Mouse (Mus musculus) embryonic facial prominence, embryonic 14.5 days (tissue): ENCODE measurements at regions not wholly inside any gene's neighbourhood (a gene's known extent, or its start where the extent isn't known, plus 50 kb on each side); places are given as distances from the start of the nearest gene placed in this dataset.
"Not testable (repeated sequence)": the region's sequence is repeated elsewhere in the genome, so short reads cannot be mapped to it uniquely, and the experiment has no call there.

Experiments
- ATAC-seq: fragments of 200-750 bp; cut with Nextera tagmentation; 2 replicates; pipeline ENCODE4 v1.8.0; 2017; ENCODE audit warnings: low read depth, moderate number of reproducible peaks, moderate TSS enrichment
- DNase-seq: peaks from one replicate; pipeline ENCODE4 v3.0.0-alpha.2; 2015; ENCODE audit warnings: low spot score
- H3K27ac ChIP-seq: fragments of 300-500 bp; sonication (generic); replicated peaks from 2 replicates; pipeline ENCODE4 v1.5.1; 2014; ENCODE audit warnings: low read depth, mild to moderate bottlenecking, low read length, moderate library complexity
- H3K27me3 ChIP-seq: fragments of 300-500 bp; sonication (generic); replicated peaks from 2 replicates; pipeline ENCODE4 v1.6.1; 2014; ENCODE audit warnings: low read length; ENCODE audit not compliant: control insufficient read depth, insufficient read depth
- H3K36me3 ChIP-seq: fragments of 300-500 bp; sonication (generic); 2 replicates; pipeline ENCODE4 v1.6.1; 2014; ENCODE audit warnings: low read length, mixed read lengths; ENCODE audit not compliant: control insufficient read depth, insufficient read depth
- H3K4me1 ChIP-seq: fragments of 300-500 bp; sonication (generic); 2 replicates; pipeline ENCODE4 v1.6.1; 2014; ENCODE audit warnings: antibody characterized with exemption, low read length; ENCODE audit not compliant: control insufficient read depth, insufficient read depth
- H3K4me2 ChIP-seq: fragments of 300-500 bp; sonication (generic); 2 replicates; pipeline ENCODE4 v1.6.1; 2014; ENCODE audit warnings: low read depth, mild to moderate bottlenecking, low read length, moderate library complexity, mixed read lengths
- H3K4me3 ChIP-seq: fragments of 300-500 bp; sonication (generic); 2 replicates; pipeline ENCODE4 v1.5.1; 2014; ENCODE audit warnings: low read depth, mild to moderate bottlenecking, low read length
- H3K9ac ChIP-seq: fragments of 300-500 bp; sonication (generic); 2 replicates; pipeline ENCODE4 v1.6.1; 2014; ENCODE audit warnings: low read depth, mild to moderate bottlenecking, low read length, moderate library complexity, mixed read lengths
- H3K9me3 ChIP-seq: fragments of 300-500 bp; sonication (generic); 2 replicates; pipeline ENCODE4 v1.6.1; 2016; ENCODE audit warnings: low read length; ENCODE audit not compliant: control insufficient read depth
- WGBS: fragments of 180-500 bp; shearing (Covaris S2); extraction: QIAGEN DNeasy Blood & Tissue Kit; methylation state at CpG from one replicate; pipeline ENCODE4 v1.1.7; 2014; 5-methylcytosine and 5-hydroxymethylcytosine counted together

DNA sequence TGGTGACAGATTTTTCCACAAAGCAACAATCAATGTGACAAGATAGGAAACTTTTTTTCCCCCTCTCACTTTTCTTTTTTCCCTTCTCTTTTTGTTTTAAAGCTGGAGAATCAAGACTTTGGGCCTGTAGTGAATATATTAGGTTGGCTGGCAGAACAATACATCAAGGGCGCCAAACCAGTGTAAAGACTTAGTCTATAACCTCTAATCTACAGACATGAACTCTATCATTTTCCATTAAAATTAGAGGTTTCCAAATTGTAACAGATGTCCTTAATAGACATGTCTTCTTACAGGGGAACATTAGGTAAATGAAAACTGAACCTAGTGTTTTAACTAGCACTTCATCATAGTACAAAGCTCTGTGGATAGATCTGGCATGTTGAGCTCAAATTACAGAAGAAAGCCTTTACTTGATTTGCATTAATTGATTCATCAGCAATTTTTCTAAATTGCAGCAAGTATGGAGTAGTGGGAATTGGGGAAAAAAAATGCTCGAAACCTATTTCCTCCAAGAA is 937.0 kb downstream of the Robo1 start:
- no peaks in the 10 kb centered on the region for H3K4me1 ChIP-seq
- no peak for DNase-seq
- no peaks in the 10 kb centered on the region for H3K27me3 ChIP-seq
- no peak overlapping the region for H3K9ac ChIP-seq
- 71% methylated on average over 2 of the region's 2 CpGs for WGBS
- no peaks in the 10 kb centered on the region for H3K9me3 ChIP-seq
- no peak overlapping the region for H3K4me3 ChIP-seq
- no peak overlapping the region for H3K4me2 ChIP-seq
- H3K36me3 ChIP-seq: no peaks in the 10 kb centered on the region
- no peak overlapping the region for H3K27ac ChIP-seq
- no peak for ATAC-seq

DNA sequence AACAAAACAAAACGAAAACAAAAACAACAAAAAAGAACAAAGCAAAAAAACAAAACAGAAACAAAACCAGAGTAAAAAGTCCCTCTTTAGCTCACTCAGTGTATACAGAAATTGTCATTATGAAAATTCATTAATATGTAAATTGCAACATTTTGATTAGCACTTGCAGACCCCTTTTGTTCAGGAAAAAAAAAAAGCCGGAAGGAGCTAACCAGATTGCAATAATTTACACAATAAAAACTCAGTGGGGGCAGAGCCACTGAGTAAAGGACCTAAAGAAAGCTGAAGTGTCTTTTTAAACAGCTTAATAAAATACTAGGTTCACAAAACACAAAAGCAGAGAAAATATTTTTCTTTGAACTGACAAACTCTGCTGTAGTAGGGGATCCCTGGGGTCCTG is 922.5 kb downstream of the Robo1 start:
- Histone ChIP-seq H3K27me3 (no peaks in the 10 kb centered on the region), H3K9ac (no peak overlapping the region), H3K9me3 (no peaks in the 10 kb centered on the region), H3K36me3 (no peaks in the 10 kb centered on the region), H3K4me1 (no peaks in the 10 kb centered on the region), H3K4me3 (no peak overlapping the region), H3K4me2 (no peak overlapping the region), H3K27ac (no peak overlapping the region)
- 73% methylated on average over 2 of the region's 2 CpGs for WGBS
- ATAC-seq (no peak), DNase-seq (no peak)

DNA sequence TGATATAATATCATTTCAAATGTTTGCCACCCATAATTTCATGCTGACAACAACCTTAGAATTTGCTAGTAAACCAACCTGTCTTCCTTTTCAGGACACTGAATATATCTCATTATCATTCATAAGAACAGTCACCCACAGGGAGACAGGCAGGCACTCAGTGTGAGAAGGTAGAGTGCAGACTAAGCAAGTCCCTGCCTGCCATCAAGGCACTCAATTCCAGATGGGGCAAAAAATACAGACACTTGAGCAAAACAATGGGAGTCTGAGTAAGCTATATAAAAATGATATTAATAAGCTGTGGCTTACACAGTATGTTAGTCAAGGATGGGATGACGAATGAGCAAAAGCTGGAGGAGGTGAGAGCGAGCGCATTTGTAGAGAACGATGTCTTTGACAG is 909.4 kb downstream of the Robo1 start:
- 74% methylated on average over 4 of the region's 4 CpGs for WGBS
- DNase-seq (peak; percentile 13), ATAC-seq (no peak; the same call in 1 of the 2 replicates)
- Histone ChIP-seq H3K36me3 (no peaks in the 10 kb centered on the region), H3K4me2 (no peak overlapping the region), H3K4me1 (no peaks in the 10 kb centered on the region), H3K27me3 (no peaks in the 10 kb centered on the region), H3K9ac (no peak overlapping the region), H3K9me3 (no peaks in the 10 kb centered on the region), H3K4me3 (no peak overlapping the region), H3K27ac (no peak overlapping the region)

DNA sequence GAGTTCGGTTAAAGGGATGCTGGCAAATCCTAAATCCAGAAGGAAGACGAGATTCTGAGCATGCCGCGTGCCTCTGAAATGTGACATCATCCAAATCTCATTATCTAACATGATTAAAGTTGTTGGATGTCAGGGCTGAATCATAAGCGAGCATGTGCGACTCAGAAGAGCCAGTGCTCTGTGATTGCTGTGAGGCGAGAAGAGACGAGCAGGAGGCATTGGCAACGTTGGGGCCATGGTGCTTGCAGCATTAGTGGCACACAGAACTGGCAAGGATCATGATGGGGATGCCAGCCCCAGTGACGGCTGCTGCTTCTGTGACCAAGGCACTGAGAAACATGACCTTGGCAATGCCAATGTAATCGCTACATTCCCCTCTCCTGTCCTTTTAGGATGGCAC is 895.4 kb downstream of the Robo1 start:
- H3K4me1 ChIP-seq: no peaks in the 10 kb centered on the region
- no peaks in the 10 kb centered on the region for H3K9me3 ChIP-seq
- H3K27ac ChIP-seq: no peak overlapping the region
- no peak overlapping the region for H3K4me2 ChIP-seq
- ATAC-seq: no peak
- no peak for DNase-seq
- H3K9ac ChIP-seq: no peak overlapping the region
- H3K36me3 ChIP-seq: no peaks in the 10 kb centered on the region
- no peaks in the 10 kb centered on the region for H3K27me3 ChIP-seq
- H3K4me3 ChIP-seq: no peak overlapping the region
- 85% methylated on average over 11 of the region's 11 CpGs for WGBS

DNA sequence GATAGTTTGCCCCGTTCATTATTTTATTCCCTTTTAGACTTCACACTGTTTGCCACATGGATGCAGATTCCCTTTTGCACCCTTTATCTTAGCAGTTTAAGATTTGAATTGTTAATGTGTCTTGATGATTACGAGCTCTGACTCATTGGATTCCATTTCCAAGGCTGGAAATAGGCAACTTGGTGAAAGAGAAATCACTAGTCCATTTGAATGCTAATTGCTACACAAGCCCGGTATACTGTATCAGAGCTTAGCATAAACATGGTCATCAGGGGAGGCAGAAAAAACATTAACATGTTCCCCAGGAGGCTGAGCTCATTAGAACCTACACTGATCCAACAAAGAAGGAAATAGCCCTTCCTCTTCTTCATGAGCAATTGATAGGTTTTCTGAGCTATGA is 892.9 kb downstream of the Robo1 start:
- no peaks in the 10 kb centered on the region for H3K9me3 ChIP-seq
- no peak overlapping the region for H3K27ac ChIP-seq
- H3K9ac ChIP-seq: no peak overlapping the region
- H3K36me3 ChIP-seq: no peaks in the 10 kb centered on the region
- no peak overlapping the region for H3K4me3 ChIP-seq
- H3K27me3 ChIP-seq: no peaks in the 10 kb centered on the region
- ATAC-seq: no peak
- no peak for DNase-seq
- no peaks in the 10 kb centered on the region for H3K4me1 ChIP-seq
- WGBS: 68% methylated on average over 3 of the region's 3 CpGs
- H3K4me2 ChIP-seq: no peak overlapping the region

DNA sequence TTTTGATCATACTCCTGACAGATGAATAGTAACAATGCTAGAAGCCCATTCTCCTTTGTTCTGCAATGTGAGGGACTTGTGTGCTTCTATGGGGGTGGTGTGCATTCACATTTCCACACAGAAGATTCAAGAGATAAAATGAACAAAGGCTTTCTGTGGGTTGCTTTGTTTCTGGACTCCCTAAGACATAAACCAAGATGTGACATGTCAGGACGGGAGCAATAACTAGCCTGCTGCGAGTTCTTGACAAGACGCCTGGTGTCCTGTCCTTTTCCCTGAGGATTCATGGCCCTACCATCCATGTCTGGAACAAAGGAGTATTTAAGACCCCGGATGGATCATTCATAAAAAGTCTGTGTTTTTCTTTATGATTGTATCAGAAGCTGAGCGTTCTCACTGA is 874.7 kb downstream of the Robo1 start:
- H3K36me3 ChIP-seq: no peaks in the 10 kb centered on the region
- no peaks in the 10 kb centered on the region for H3K9me3 ChIP-seq
- H3K27me3 ChIP-seq: no peaks in the 10 kb centered on the region
- ATAC-seq: no peak
- H3K4me2 ChIP-seq: no peak overlapping the region
- H3K9ac ChIP-seq: no peak overlapping the region
- no peak for DNase-seq
- H3K4me1 ChIP-seq: no peaks in the 10 kb centered on the region
- H3K27ac ChIP-seq: no peak overlapping the region
- 79% methylated on average over 5 of the region's 5 CpGs for WGBS
- H3K4me3 ChIP-seq: no peak overlapping the region

DNA sequence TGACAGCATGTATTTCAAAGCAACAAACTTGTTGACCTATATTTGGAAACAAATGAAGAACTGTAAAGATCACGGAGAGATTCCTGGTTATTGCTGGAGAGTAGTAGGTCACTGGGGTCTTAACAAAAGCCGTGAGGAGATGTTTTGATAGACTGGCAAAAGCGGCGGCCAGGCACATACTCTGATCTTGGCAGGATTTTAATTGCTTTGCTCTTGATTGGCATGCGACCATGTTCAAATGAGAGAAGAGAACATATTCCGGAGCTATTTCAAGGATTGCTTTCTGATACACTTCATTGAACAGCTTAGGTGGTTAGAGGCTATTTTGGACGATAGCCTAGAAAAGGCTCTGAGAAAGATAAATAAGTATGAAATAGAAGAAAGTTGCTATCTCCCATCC is 874.2 kb downstream of the Robo1 start:
- no peaks in the 10 kb centered on the region for H3K27me3 ChIP-seq
- no peaks in the 10 kb centered on the region for H3K4me1 ChIP-seq
- no peak overlapping the region for H3K9ac ChIP-seq
- ATAC-seq: no peak
- H3K9me3 ChIP-seq: no peaks in the 10 kb centered on the region
- 72% methylated on average over 7 of the region's 7 CpGs for WGBS
- no peaks in the 10 kb centered on the region for H3K36me3 ChIP-seq
- H3K4me3 ChIP-seq: no peak overlapping the region
- no peak overlapping the region for H3K4me2 ChIP-seq
- peak; percentile 25 for DNase-seq
- no peak overlapping the region for H3K27ac ChIP-seq

DNA sequence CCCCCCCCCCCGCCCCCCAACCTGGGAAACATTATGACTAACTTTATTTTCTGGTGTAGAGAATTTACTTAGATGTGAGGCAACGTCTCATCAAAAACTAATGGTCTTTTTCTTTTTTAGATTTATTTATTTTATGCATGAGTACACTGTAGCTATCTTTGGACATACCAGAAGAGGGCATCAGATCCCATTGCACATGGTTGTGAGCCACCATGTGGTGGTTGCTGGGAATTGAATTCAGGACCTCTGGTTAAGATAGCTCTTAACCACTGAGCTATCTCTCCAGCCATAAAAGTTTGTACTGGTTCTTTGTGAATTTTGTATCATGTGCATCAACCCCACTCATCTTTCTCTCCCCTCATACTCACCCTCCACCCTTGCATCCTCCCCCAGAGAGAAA is 847.3 kb downstream of the Robo1 start:
- no peaks in the 10 kb centered on the region for H3K36me3 ChIP-seq
- no peaks in the 10 kb centered on the region for H3K9me3 ChIP-seq
- H3K4me2 ChIP-seq: no peak overlapping the region
- H3K9ac ChIP-seq: no peak overlapping the region
- DNase-seq (no peak), ATAC-seq (no peak)
- no peak overlapping the region for H3K27ac ChIP-seq
- no peak overlapping the region for H3K4me3 ChIP-seq
- H3K27me3 ChIP-seq: no peaks in the 10 kb centered on the region
- H3K4me1 ChIP-seq: no peaks in the 10 kb centered on the region
- 51% methylated on average over 2 of the region's 2 CpGs for WGBS

DNA sequence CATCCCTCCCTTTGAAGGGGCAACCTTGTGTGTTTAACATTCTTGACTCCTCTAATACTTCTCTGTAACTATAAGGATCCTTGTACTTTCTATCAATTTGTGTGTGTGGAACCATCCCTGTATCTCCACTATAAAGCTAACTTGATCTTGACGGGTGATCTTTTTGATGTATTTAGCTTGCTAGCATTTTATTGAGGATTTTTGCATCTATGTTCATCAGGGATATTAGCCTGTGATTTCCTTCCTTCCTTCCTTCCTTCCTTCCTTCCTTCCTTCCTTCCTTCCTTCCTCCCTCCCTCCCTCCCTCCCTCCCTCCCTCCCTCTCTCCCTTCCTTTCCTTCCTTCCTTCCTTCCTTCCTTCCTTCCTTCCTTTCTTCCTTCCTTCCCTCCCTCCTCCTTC is 819.8 kb downstream of the Robo1 start:
- H3K27me3 ChIP-seq, ATAC-seq, DNase-seq, H3K9ac ChIP-seq, H3K27ac ChIP-seq, H3K4me2 ChIP-seq, H3K36me3 ChIP-seq, H3K4me3 ChIP-seq, H3K4me1 ChIP-seq, H3K9me3 ChIP-seq: not testable (repeated sequence)
- WGBS: 97% methylated on average over 1 of the region's 1 CpGs
